Mouse (Mus musculus) lung, adult 2 months (tissue): ENCODE measurements at regions not wholly inside any gene's neighbourhood (a gene's known extent, or its start where the extent isn't known, plus 50 kb on each side); places are given as distances from the start of the nearest gene placed in this dataset.

ENCODE experiments used
- CTCF ChIP-seq: fragments of 200-500 bp; IDR thresholded peaks from 2 replicates; pipeline ENCODE4 v1.5.1; 2011; ENCODE audit warnings: mild to moderate bottlenecking, low read length, control low read depth; ENCODE audit not compliant: insufficient read depth
- POLR2A ChIP-seq: fragments of 200-500 bp; IDR thresholded peaks from 2 replicates; pipeline ENCODE4 v1.6.1; 2011; ENCODE audit warnings: low read depth, mild to moderate bottlenecking, control low read depth, low read length, borderline replicate concordance; ENCODE audit errors: extremely low read depth

DNA sequence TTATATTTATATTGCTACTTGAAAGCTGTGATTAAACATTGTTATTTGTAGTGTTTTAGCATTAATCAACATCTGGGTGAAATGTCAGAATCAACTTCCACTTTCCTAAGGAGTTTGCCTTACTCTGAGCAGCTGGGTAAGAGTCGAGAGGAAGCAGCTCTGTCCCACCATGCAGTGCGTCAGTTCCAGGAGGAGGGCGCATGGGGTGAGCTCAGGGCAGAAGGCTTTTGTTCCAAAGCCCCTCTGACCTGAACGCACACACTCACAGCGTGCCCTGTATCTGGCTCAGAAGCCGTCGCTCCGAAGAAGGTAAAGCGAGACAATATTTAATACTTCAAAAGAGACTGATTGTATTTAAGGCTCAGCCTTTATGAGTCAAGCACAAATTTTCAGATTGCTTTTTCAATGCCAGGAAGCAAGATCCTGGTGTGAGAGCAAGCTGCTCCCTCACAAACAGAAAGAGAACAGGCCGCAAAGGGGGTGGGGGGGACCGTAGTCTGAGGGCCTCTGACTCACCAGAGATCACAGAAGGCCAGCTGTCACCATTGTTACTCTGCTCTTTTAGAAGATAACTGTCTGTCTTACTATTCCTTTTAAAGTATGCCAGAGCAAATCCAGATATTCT, 143.6 kb upstream of the Adgrl4 start:
- TF ChIP-seq POLR2A (peak; percentile 63; the same call in 1 of the 2 replicates), CTCF (no peak)
